Mouse (Mus musculus) E14TG2a.4 (cell line): ENCODE measurements at regions not wholly inside any gene's neighbourhood (a gene's known extent, or its start where the extent isn't known, plus 50 kb on each side); places are given as distances from the start of the nearest gene placed in this dataset.

ENCODE experiments used
- H3K27me3 ChIP-seq: 2 replicates; pipeline ENCODE4 v1.6.1; 2014; ENCODE audit warnings: low read length, control low read depth; ENCODE audit not compliant: insufficient read depth
- H3K36me3 ChIP-seq: 2 replicates; pipeline ENCODE4 v1.6.1; 2014; ENCODE audit warnings: low read length, control low read depth; ENCODE audit not compliant: insufficient read depth
- H3K4me1 ChIP-seq: replicated peaks from 2 replicates; pipeline ENCODE4 v1.6.1; 2014; ENCODE audit warnings: low read depth, low read length, control low read depth
- H3K4me3 ChIP-seq: replicated peaks from 2 replicates; pipeline ENCODE4 v1.5.1; 2014; ENCODE audit warnings: mild to moderate bottlenecking, low read length
- H3K9me3 ChIP-seq: 2 replicates; pipeline ENCODE4 v1.6.1; 2014; ENCODE audit warnings: low read length, control low read depth
- CTCF ChIP-seq: conservative IDR thresholded peaks from 2 replicates; pipeline ENCODE4 v1.5.1; 2014; ENCODE audit warnings: low read length
- NANOG ChIP-seq: IDR thresholded peaks from 2 replicates; pipeline ENCODE4 v1.6.1; 2014; ENCODE audit warnings: borderline replicate concordance, low read length, mixed read lengths
- POU5F1 ChIP-seq: IDR thresholded peaks from 2 replicates; pipeline ENCODE4 v1.6.1; 2014; ENCODE audit warnings: low read length, borderline replicate concordance

- Histone ChIP-seq H3K4me3 (no peak overlapping the region), H3K4me1 (no peaks in the 10 kb centered on the region), H3K36me3 (no peaks in the 10 kb centered on the region), H3K27me3 (no peaks in the 10 kb centered on the region), H3K9me3 (peaks cover 29% of the 10 kb centered on the region)
- no peak for TF ChIP-seq NANOG
- TF ChIP-seq CTCF: no peak
- no peak for TF ChIP-seq POU5F1
Measured at GRCm38 (mm10) chr2:148622216-148622615, 50.2 kb upstream of the Nxt1 start.

GRCm38 (mm10) chr2:148611911-148612310 is 60.5 kb upstream of the Nxt1 start:
- TF ChIP-seq POU5F1: no peak
- TF ChIP-seq CTCF: no peak
- TF ChIP-seq NANOG: no peak
- H3K9me3 ChIP-seq: peaks cover 24% of the 10 kb centered on the region
- H3K4me1 ChIP-seq: no peaks in the 10 kb centered on the region
- H3K27me3 ChIP-seq: no peaks in the 10 kb centered on the region
- H3K36me3 ChIP-seq: no peaks in the 10 kb centered on the region
- H3K4me3 ChIP-seq: no peak overlapping the region

- Histone ChIP-seq H3K9me3 (no peaks in the 10 kb centered on the region), H3K36me3 (no peaks in the 10 kb centered on the region), H3K4me3 (no peak overlapping the region), H3K27me3 (no peaks in the 10 kb centered on the region), H3K4me1 (no peaks in the 10 kb centered on the region)
- no peak for TF ChIP-seq NANOG
Measured at GRCm38 (mm10) chr2:148605425-148605930, 66.9 kb upstream of the Nxt1 start.

- Histone ChIP-seq H3K27me3 (no peaks in the 10 kb centered on the region), H3K9me3 (peaks cover 5% of the 10 kb centered on the region; the same call in 1 of the 2 replicates), H3K36me3 (no peaks in the 10 kb centered on the region), H3K4me1 (no peaks in the 10 kb centered on the region), H3K4me3 (no peak overlapping the region)
- TF ChIP-seq NANOG (no peak), CTCF (no peak), POU5F1 (no peak)
Measured at GRCm38 (mm10) chr2:148603951-148604350, 68.5 kb upstream of the Nxt1 start.

GRCm38 (mm10) chr2:148603315-148603714 is 69.1 kb upstream of the Nxt1 start:
- H3K4me1 ChIP-seq: no peaks in the 10 kb centered on the region

GRCm38 (mm10) chr2:148599498-148599897 is 72.9 kb upstream of the Nxt1 start:
- H3K4me3 ChIP-seq: no peak overlapping the region
- H3K4me1 ChIP-seq: no peaks in the 10 kb centered on the region
- H3K9me3 ChIP-seq: peaks cover 5% of the 10 kb centered on the region; the same call in 1 of the 2 replicates
- TF ChIP-seq NANOG: no peak
- H3K27me3 ChIP-seq: no peaks in the 10 kb centered on the region
- H3K36me3 ChIP-seq: no peaks in the 10 kb centered on the region

More at GRCm38 (mm10) chr2:148603315-148603714, 69.1 kb upstream of the Nxt1 start:
- Histone ChIP-seq H3K27me3 (no peaks in the 10 kb centered on the region), H3K36me3 (no peaks in the 10 kb centered on the region), H3K9me3 (peaks cover 5% of the 10 kb centered on the region; the same call in 1 of the 2 replicates), H3K4me3 (no peak overlapping the region)
- no peak for TF ChIP-seq POU5F1
- no peak for TF ChIP-seq NANOG
- TF ChIP-seq CTCF: no peak

GRCm38 (mm10) chr2:148596966-148597365 is 75.4 kb upstream of the Nxt1 start:
- no peaks in the 10 kb centered on the region for H3K27me3 ChIP-seq
- no peaks in the 10 kb centered on the region for H3K4me1 ChIP-seq
- H3K36me3 ChIP-seq: no peaks in the 10 kb centered on the region
- H3K4me3 ChIP-seq: no peak overlapping the region
- TF ChIP-seq NANOG (no peak), POU5F1 (no peak), CTCF (no peak)
- peaks cover 5% of the 10 kb centered on the region; the same call in 1 of the 2 replicates for H3K9me3 ChIP-seq

GRCm38 (mm10) chr2:148585721-148586335 is 86.6 kb upstream of the Nxt1 start:
- Histone ChIP-seq H3K9me3 (no peaks in the 10 kb centered on the region), H3K36me3 (no peaks in the 10 kb centered on the region), H3K27me3 (no peaks in the 10 kb centered on the region), H3K4me3 (no peak overlapping the region), H3K4me1 (no peaks in the 10 kb centered on the region)
- TF ChIP-seq CTCF: no peak
- TF ChIP-seq NANOG: no peak
- no peak for TF ChIP-seq POU5F1

GRCm38 (mm10) chr2:148582208-148582607 is 90.2 kb upstream of the Nxt1 start:
- no peaks in the 10 kb centered on the region for H3K9me3 ChIP-seq
- no peaks in the 10 kb centered on the region for H3K4me1 ChIP-seq
- no peak overlapping the region for H3K4me3 ChIP-seq
- TF ChIP-seq CTCF (no peak), POU5F1 (no peak), NANOG (no peak)
- no peaks in the 10 kb centered on the region for H3K27me3 ChIP-seq
- H3K36me3 ChIP-seq: no peaks in the 10 kb centered on the region
